Mouse (Mus musculus): Measurements from ENCODE around the gene Zfp292.
A peak's percentile ranks its signal among the peaks of the same experiment; 100 is the strongest.
"Not testable (repeated sequence)": the region's sequence is repeated elsewhere in the genome, so short reads cannot be mapped to it uniquely, and the experiment has no call there.

Gene Zfp292

GRCm38 (mm10) chr4:34882818-34883217 is at the start of gene Zfp292:
Gene Zfp292 (minus strand): TSS chr4:34882960.
- DNase-seq (ENCODE audit: extremely low read depth, low read depth, low spot score): peak; percentile 25

- DNase-seq (ENCODE audit: extremely low read depth, low read depth, low spot score): not testable (repeated sequence)
Observed at GRCm38 (mm10) chr4:34928386-34928785, 45.6 kb upstream of the Zfp292 start.

- DNase-seq (ENCODE audit: extremely low read depth, low read depth, low spot score): no peak
Observed at GRCm38 (mm10) chr4:34922177-34922870, 39.6 kb upstream of the Zfp292 start.

GRCm38 (mm10) chr4:34917400-34917799 is 34.6 kb upstream of the Zfp292 start:
- no peak for DNase-seq (ENCODE audit: extremely low read depth, low read depth, low spot score)

GRCm38 (mm10) chr4:34912171-34912570 is 29.4 kb upstream of the Zfp292 start:
- DNase-seq (ENCODE audit: extremely low read depth, low read depth, low spot score): no peak

- DNase-seq (ENCODE audit: extremely low read depth, low read depth, low spot score): no peak
Observed at GRCm38 (mm10) chr4:34911401-34911800, 28.6 kb upstream of the Zfp292 start.

GRCm38 (mm10) chr4:34908127-34908526 is 25.4 kb upstream of the Zfp292 start:
- no peak for DNase-seq (ENCODE audit: extremely low read depth, low read depth, low spot score)

- no peak for DNase-seq (ENCODE audit: extremely low read depth, low read depth, low spot score)
Observed at GRCm38 (mm10) chr4:34907026-34907425, 24.3 kb upstream of the Zfp292 start.

GRCm38 (mm10) chr4:34906151-34906550 is 23.4 kb upstream of the Zfp292 start:
- no peak for DNase-seq (ENCODE audit: extremely low read depth, low read depth, low spot score)

- no peak for DNase-seq (ENCODE audit: extremely low read depth, low read depth, low spot score)
Observed at GRCm38 (mm10) chr4:34905396-34905795, 22.6 kb upstream of the Zfp292 start.

- not testable (repeated sequence) for DNase-seq (ENCODE audit: extremely low read depth, low read depth, low spot score)
Observed at GRCm38 (mm10) chr4:34901582-34901981, 18.8 kb upstream of the Zfp292 start.

- no peak for DNase-seq (ENCODE audit: extremely low read depth, low read depth, low spot score)
Observed at GRCm38 (mm10) chr4:34901166-34901565, 18.4 kb upstream of the Zfp292 start.

GRCm38 (mm10) chr4:34900155-34900554 is 17.4 kb upstream of the Zfp292 start:
- no peak for DNase-seq (ENCODE audit: extremely low read depth, low read depth, low spot score)

- DNase-seq (ENCODE audit: extremely low read depth, low read depth, low spot score): no peak
Observed at GRCm38 (mm10) chr4:34899322-34899721, 16.6 kb upstream of the Zfp292 start.

GRCm38 (mm10) chr4:34898497-34898896 is 15.7 kb upstream of the Zfp292 start:
- no peak for DNase-seq (ENCODE audit: extremely low read depth, low read depth, low spot score)

- no peak for DNase-seq (ENCODE audit: extremely low read depth, low read depth, low spot score)
Observed at GRCm38 (mm10) chr4:34893479-34893878, 10.7 kb upstream of the Zfp292 start, which contains the start of gene Cga. Gene Cga (plus strand): TSS chr4:34893779.

- no peak for DNase-seq (ENCODE audit: extremely low read depth, low read depth, low spot score)
Observed at GRCm38 (mm10) chr4:34889812-34890185, 7.0 kb upstream of the Zfp292 start.

GRCm38 (mm10) chr4:34889101-34889811 is 6.5 kb upstream of the Zfp292 start:
- DNase-seq (ENCODE audit: extremely low read depth, low read depth, low spot score): no peak

- DNase-seq (ENCODE audit: extremely low read depth, low read depth, low spot score): no peak
Observed at GRCm38 (mm10) chr4:34887295-34887694, 4.5 kb upstream of the Zfp292 start.

GRCm38 (mm10) chr4:34886490-34887111 is 3.8 kb upstream of the Zfp292 start:
- DNase-seq (ENCODE audit: extremely low read depth, low read depth, low spot score): no peak

GRCm38 (mm10) chr4:34885631-34886351 is 3.0 kb upstream of the Zfp292 start:
- DNase-seq (ENCODE audit: extremely low read depth, low read depth, low spot score): no peak

Measured in fat pad, adult 2 months (tissue).